Mouse (Mus musculus): ENCODE measurements around the gene Fam219b.

- TF ChIP-seq POLR2AphosphoS2 (IDR thresholded peaks at IDR 0.05; ENCODE audit: insufficient read length, low read depth) (no peak), USF1 (IDR thresholded peaks at IDR 0.05; ENCODE audit: low read depth) (no peak), E2F4 (IDR thresholded peaks at IDR 0.05; ENCODE audit: insufficient read depth) (no peak), MAX (IDR thresholded peaks at IDR 0.05; ENCODE audit: low read depth) (no peak), POLR2A (IDR thresholded peaks at IDR 0.05; ENCODE audit: insufficient read length, low read depth) (no peak), REST (IDR thresholded peaks at IDR 0.05; ENCODE audit: insufficient read depth, insufficient read length) (no peak), SRF (IDR thresholded peaks at IDR 0.05; ENCODE audit: control insufficient read depth, insufficient read length, low read depth) (no peak), TCF3 (IDR thresholded peaks at IDR 0.05; ENCODE audit: insufficient read length, low read depth) (no peak), MYOD1 (IDR thresholded peaks at IDR 0.05; ENCODE audit: control insufficient read depth in 1 of 3, insufficient read length in 2 of 3, low read depth in 2 of 3) (no peak), CEBPB (IDR thresholded peaks at IDR 0.05; ENCODE audit: insufficient read depth, poor library complexity, severe bottlenecking) (no peak)
Measured at GRCm38 (mm10) chr9:57558625-57559024, 21.3 kb downstream of the Fam219b start.
